ENCODE assay signal across 9 mouse cellular contexts in genomic region chr12:95960505-95960871, GRCm38 (mm10).
DNase-seq lines count a peak whose midpoint lies in the region; ATAC-seq lines count a peak whose summit lies in the region.
"Had no signal": no experiment of that assay in that cellular context is flagged by ENCODE, and none has a peak within 500 bp of the region (broad histone marks: within the 10 kb centered on the region; RNA-seq: fewer than 3 reads in every experiment).

No protein-coding gene starts in this region.

- intact Hi-C loops in left cerebral cortex, postnatal 10 days (cut with DNase I): no loop called here

- no peak for ATAC-seq in cerebellum, adult (ENCODE audit: insufficient number of reproducible peaks, low FRiP score, low TSS enrichment)

- DNase-seq in cerebellum, adult 9-11 months: peak; percentile 5
- DNase-seq in left cerebral cortex, adult 11 months (ENCODE audit: low spot score): peak; percentile 4
- DNase-seq in left cerebral cortex, postnatal 10 days (ENCODE audit: extremely low spot score in 1 of 2, low spot score in 2 of 2): no peak
- DNase-seq in embryo, embryonic 11 days: peak; percentile 31
- DNase-seq in forelimb bud, embryonic 11.5 days (ENCODE audit: low read depth, low spot score): peak; percentile 29
- DNase-seq in ovary, postnatal 36 days (ENCODE audit: low spot score): no peak
- DNase-seq in adrenal gland, adult 18-20 months (ENCODE audit: low spot score in 2 of 2): no peak
- DNase-seq: thymus, postnatal 25 days had no signal

Comparison
In these comparisons a context has a peak if more than half of its experiments do, and no peak if none do; other contexts are left out.
1. DNase-seq: peak in cerebellum, adult 9-11 months (single experiment), left cerebral cortex, adult 11 months (single experiment), embryo, embryonic 11 days (single experiment) and forelimb bud, embryonic 11.5 days (single experiment); none in left cerebral cortex, postnatal 10 days (0 of 2), ovary, postnatal 36 days (single experiment) and adrenal gland, adult 18-20 months (0 of 2).